Mouse (Mus musculus) liver, embryonic 11.5 days (tissue): ENCODE measurements at regions not wholly inside any gene's neighbourhood (a gene's known extent, or its start where the extent isn't known, plus 50 kb on each side); places are given as distances from the start of the nearest gene placed in this dataset.

ENCODE experiments used
- ATAC-seq: fragments of 200-750 bp; cut with Nextera tagmentation; replicated peaks from 2 replicates; pipeline ENCODE4 v1.8.0; 2017; ENCODE audit warnings: moderate number of reproducible peaks, mild to moderate bottlenecking, moderate TSS enrichment, moderate library complexity; ENCODE audit not compliant: low FRiP score
- DNase-seq: peaks from one replicate; pipeline ENCODE4 v3.0.0-alpha.2; 2017; ENCODE audit warnings: low spot score
- H3K27ac ChIP-seq: fragments of 300-500 bp; sonication (generic); 2 replicates; pipeline ENCODE4 v1.5.1; 2014; ENCODE audit warnings: mild to moderate bottlenecking, low read depth, low read length, control low read depth
- H3K27me3 ChIP-seq: fragments of 300-500 bp; sonication (generic); replicated peaks from 2 replicates; pipeline ENCODE4 v1.6.1; 2014; ENCODE audit warnings: low read length, mixed read lengths; ENCODE audit not compliant: control insufficient read depth, insufficient read depth
- H3K36me3 ChIP-seq: fragments of 300-500 bp; sonication (generic); 2 replicates; pipeline ENCODE4 v1.6.1; 2014; ENCODE audit warnings: mild to moderate bottlenecking, low read length, moderate library complexity, mixed read lengths; ENCODE audit not compliant: control insufficient read depth, insufficient read depth
- H3K4me1 ChIP-seq: fragments of 300-500 bp; sonication (generic); replicated peaks from 2 replicates; pipeline ENCODE4 v1.6.1; 2014; ENCODE audit warnings: low read length, mixed read lengths; ENCODE audit not compliant: control insufficient read depth, insufficient read depth
- H3K4me2 ChIP-seq: fragments of 300-500 bp; sonication (generic); 2 replicates; pipeline ENCODE4 v1.6.1; 2014; ENCODE audit warnings: mild to moderate bottlenecking, control low read depth, moderate library complexity
- H3K4me3 ChIP-seq: fragments of 300-500 bp; sonication (generic); 2 replicates; pipeline ENCODE4 v1.5.1; 2014; ENCODE audit warnings: low read depth, low read length, control low read depth
- H3K9ac ChIP-seq: fragments of 300-500 bp; sonication (generic); 2 replicates; pipeline ENCODE4 v1.6.1; 2014; ENCODE audit warnings: low read depth, low read length, control low read depth
- H3K9me3 ChIP-seq: fragments of 300-500 bp; sonication (generic); 2 replicates; pipeline ENCODE4 v1.6.1; 2016; ENCODE audit warnings: low read length, inconsistent platforms, mixed read lengths; ENCODE audit not compliant: control insufficient read depth
- WGBS: fragments of 180-500 bp; shearing (Covaris S2); extraction: QIAGEN DNeasy Blood & Tissue Kit; methylation state at CpG from one replicate; pipeline ENCODE4 v1.1.7; 2014; 5-methylcytosine and 5-hydroxymethylcytosine counted together

DNA sequence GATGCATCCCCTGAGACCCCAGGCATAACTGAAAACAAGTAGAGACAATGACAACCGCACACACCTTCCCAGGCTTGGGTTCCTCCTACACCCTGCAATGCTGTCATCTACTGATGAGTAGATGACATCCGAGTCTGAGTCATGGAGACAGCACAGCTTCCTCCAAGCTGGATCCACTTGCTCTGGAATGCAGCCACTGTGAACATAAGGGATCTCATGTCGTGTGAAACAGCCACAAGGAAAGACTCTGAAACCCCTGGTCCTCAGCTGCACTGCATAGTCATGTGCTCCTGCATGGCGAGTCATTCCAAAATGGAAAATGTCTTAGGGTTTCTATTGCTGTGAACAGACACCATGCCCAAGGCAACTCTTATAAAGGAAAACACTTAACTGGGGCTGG lies 305.2 kb upstream of the Zfp64 start:
- no peaks in the 10 kb centered on the region for H3K9me3 ChIP-seq

DNA sequence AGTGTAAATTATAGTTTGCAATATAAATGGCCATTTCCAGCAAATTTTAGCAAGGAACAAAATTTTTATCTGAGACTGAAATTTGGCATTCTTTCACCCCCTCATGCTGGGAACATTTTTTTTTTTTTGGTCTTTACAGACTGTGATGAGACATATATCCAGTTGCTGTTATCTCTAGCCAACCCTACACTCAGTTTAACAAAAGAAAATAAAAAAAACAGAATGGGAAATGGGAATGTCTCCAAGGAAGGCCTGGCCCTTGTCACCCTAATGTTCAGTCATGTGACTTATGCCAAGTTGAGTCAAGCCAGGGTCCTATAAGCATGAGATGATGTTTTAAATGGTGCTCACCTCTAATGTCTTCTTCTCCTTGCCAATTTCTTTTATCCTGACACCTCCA lies 289.2 kb upstream of the Zfp64 start:
- no peaks in the 10 kb centered on the region for H3K4me1 ChIP-seq
- H3K4me3 ChIP-seq = no peak overlapping the region
- no peaks in the 10 kb centered on the region for H3K9me3 ChIP-seq
- no peak for ATAC-seq
- H3K27me3 ChIP-seq = no peaks in the 10 kb centered on the region
- no peak for DNase-seq
- H3K36me3 ChIP-seq = no peaks in the 10 kb centered on the region
- H3K27ac ChIP-seq = no peak overlapping the region
- H3K4me2 ChIP-seq = no peak overlapping the region
- no peak overlapping the region for H3K9ac ChIP-seq

More for the DNA sequence above, 305.2 kb upstream of the Zfp64 start:
- H3K4me1 ChIP-seq = no peaks in the 10 kb centered on the region
- H3K27me3 ChIP-seq = no peaks in the 10 kb centered on the region
- H3K27ac ChIP-seq = no peak overlapping the region
- DNase-seq (no peak), ATAC-seq (no peak)
- no peak overlapping the region for H3K4me3 ChIP-seq
- H3K36me3 ChIP-seq = no peaks in the 10 kb centered on the region
- H3K4me2 ChIP-seq = no peak overlapping the region
- 79% methylated on average over 4 of the region's 4 CpGs for WGBS
- H3K9ac ChIP-seq = no peak overlapping the region

- DNase-seq (no peak), ATAC-seq (no peak)
- no peaks in the 10 kb centered on the region for H3K27me3 ChIP-seq
- H3K4me2 ChIP-seq = no peak overlapping the region
- no peak overlapping the region for H3K4me3 ChIP-seq
- 83% methylated on average over 9 of the region's 9 CpGs for WGBS
- H3K36me3 ChIP-seq = no peaks in the 10 kb centered on the region
- no peaks in the 10 kb centered on the region for H3K9me3 ChIP-seq
- no peak overlapping the region for H3K27ac ChIP-seq
- no peak overlapping the region for H3K9ac ChIP-seq
- no peaks in the 10 kb centered on the region for H3K4me1 ChIP-seq
Observed at GRCm38 (mm10) chr2:169243981-169244380, 288.6 kb upstream of the Zfp64 start.

GRCm38 (mm10) chr2:169237856-169238255 lies 282.5 kb upstream of the Zfp64 start:
- Histone ChIP-seq H3K4me2 (no peak overlapping the region), H3K27ac (no peak overlapping the region), H3K4me3 (no peak overlapping the region), H3K9ac (no peak overlapping the region), H3K36me3 (no peaks in the 10 kb centered on the region), H3K27me3 (no peaks in the 10 kb centered on the region), H3K4me1 (no peaks in the 10 kb centered on the region), H3K9me3 (no peaks in the 10 kb centered on the region)
- ATAC-seq (no peak), DNase-seq (no peak)
- WGBS = 84% methylated on average over 4 of the region's 4 CpGs

DNA sequence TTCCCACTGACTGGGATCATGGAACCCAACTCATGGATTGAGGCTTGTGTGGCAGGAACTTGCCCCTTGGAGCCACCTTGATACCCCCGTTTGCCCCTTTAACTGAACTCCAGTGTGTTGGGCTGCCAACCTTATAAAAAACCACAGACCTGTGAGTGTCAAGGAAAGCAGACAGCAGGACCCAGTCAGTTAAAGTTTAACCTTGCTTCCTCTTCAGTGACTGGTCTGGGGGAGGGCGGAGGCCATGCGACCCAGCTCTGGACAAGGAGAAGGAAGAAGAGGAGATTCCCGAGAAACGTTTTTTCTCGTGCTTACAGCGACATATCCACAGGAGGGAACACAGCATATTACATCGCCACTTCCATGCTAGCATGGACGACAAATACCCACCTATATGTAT lies 281.9 kb upstream of the Zfp64 start:
- H3K4me2 ChIP-seq = no peak overlapping the region
- no peaks in the 10 kb centered on the region for H3K4me1 ChIP-seq
- 82% methylated on average over 9 of the region's 9 CpGs for WGBS
- no peaks in the 10 kb centered on the region for H3K9me3 ChIP-seq
- no peak overlapping the region for H3K27ac ChIP-seq
- no peaks in the 10 kb centered on the region for H3K27me3 ChIP-seq
- no peak for ATAC-seq
- H3K36me3 ChIP-seq = no peaks in the 10 kb centered on the region
- H3K4me3 ChIP-seq = no peak overlapping the region
- DNase-seq = no peak
- no peak overlapping the region for H3K9ac ChIP-seq

DNA sequence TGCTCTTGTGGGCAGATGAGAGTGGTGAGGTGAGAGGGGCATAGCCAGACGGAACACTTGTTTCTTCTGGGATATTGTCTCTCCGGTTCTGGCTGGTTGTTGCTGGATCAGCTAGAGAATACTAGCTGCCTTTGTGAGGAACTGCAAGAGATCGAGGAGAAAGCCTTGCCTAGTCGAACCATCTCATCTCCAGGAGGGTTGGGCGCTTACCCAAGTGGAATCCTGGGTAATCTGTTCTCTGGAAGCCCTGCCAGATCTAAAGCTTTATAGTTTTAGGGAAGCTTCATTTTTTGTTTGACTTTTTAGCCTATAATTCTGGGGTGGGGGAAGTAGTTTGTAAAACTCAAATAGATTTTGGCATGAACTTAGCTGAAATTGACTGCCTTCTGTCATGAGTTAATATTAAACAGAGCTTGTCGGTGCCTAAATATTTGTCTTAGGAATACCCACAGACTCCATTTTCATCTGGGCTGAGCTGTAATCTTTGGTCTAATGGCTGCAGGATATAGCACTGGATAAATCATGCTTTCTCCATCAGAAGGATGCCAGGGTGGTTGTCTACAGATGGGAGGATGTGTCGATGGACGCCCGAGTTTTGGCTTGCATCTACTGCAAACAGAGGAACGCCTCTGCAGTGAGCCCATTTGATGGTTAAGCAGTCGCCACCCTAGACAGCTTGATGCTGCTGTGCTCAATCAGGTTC lies 279.1 kb upstream of the Zfp64 start:
- no peaks in the 10 kb centered on the region for H3K27me3 ChIP-seq
- H3K9me3 ChIP-seq = no peaks in the 10 kb centered on the region
- WGBS = 66% methylated on average over 11 of the region's 11 CpGs
- ATAC-seq = no peak
- no peak overlapping the region for H3K4me3 ChIP-seq
- H3K36me3 ChIP-seq = no peaks in the 10 kb centered on the region
- H3K4me2 ChIP-seq = no peak overlapping the region
- H3K4me1 ChIP-seq = no peaks in the 10 kb centered on the region
- H3K9ac ChIP-seq = no peak overlapping the region
- DNase-seq = no peak
- H3K27ac ChIP-seq = no peak overlapping the region

- no peak overlapping the region for H3K4me2 ChIP-seq
- DNase-seq (no peak), ATAC-seq (no peak)
- no peak overlapping the region for H3K4me3 ChIP-seq
- H3K9ac ChIP-seq = no peak overlapping the region
- no peak overlapping the region for H3K27ac ChIP-seq
- H3K9me3 ChIP-seq = no peaks in the 10 kb centered on the region
- H3K4me1 ChIP-seq = no peaks in the 10 kb centered on the region
- WGBS = 76% methylated on average over 14 of the region's 14 CpGs
- H3K36me3 ChIP-seq = no peaks in the 10 kb centered on the region
- no peaks in the 10 kb centered on the region for H3K27me3 ChIP-seq
Observed at GRCm38 (mm10) chr2:169233151-169234123, 278.1 kb upstream of the Zfp64 start.

DNA sequence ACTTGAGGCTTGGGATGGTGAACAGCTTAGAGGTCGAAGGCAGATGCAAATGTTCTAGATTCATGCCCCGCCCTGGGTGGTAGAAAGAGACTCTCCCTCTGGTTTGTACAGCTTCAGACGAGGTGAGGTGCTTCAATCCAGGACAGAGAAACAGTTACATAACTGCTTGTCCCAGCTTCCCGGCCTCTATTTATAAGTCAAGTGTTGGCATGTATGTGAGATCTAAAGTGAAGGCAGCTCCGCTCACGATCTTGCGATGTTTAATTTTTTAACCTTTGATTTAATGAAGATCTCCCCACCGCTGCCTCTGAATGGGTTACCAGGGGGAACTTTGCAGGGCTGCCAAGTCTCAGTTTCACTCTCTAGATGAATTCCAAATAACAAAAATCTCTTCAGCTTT lies 266.9 kb upstream of the Zfp64 start:
- Histone ChIP-seq H3K27ac (no peak overlapping the region), H3K4me2 (no peak overlapping the region), H3K9ac (no peak overlapping the region), H3K4me3 (no peak overlapping the region), H3K27me3 (no peaks in the 10 kb centered on the region), H3K4me1 (no peaks in the 10 kb centered on the region), H3K36me3 (no peaks in the 10 kb centered on the region), H3K9me3 (no peaks in the 10 kb centered on the region; the same call in 1 of the 2 replicates)
- 85% methylated on average over 8 of the region's 8 CpGs for WGBS
- no peak for ATAC-seq
- no peak for DNase-seq
